23 mouse cellular contexts compared by ENCODE assay signal in the genomic region with DNA sequence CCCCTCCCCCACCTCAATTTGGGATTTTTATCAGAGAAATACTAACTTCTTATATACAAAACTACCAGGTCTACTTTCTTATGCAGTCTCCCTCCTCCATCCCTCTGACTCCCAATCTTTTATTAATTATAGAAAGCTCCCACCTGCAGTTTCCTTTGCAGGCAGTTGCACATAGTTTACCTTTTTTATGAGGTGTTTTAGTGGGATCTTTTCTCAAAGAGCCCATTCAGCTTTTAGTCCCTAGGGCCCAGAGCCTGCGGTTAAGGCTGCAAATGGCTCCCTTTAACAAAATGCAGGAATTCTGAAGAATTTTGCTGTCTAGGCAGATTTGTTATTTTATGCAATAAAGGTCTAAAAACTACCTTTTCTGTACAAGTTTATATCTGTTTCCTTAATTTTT.
DNase-seq lines count a peak whose midpoint lies in the region; ATAC-seq and TF ChIP-seq lines count a peak whose summit lies in the region.
"Had no signal": no experiment of that assay in that cellular context is flagged by ENCODE, and none has a peak within 500 bp of the region (broad histone marks: within the 10 kb centered on the region; RNA-seq: fewer than 3 reads in every experiment).

No protein-coding gene starts in this region.

- H3K4me2 ChIP-seq in intestine, postnatal 0 days (replicated peaks; ENCODE audit: low read depth): 0 out of 2 replicates have a peak overlapping the region, but pooled peaks have one; percentile 6
- no peak overlapping the region for H3K4me2 ChIP-seq in intestine, embryonic 15.5 days (replicated peaks)
- no peak overlapping the region for H3K4me2 ChIP-seq in lung, embryonic 15.5 days
- no peak overlapping the region for H3K4me2 ChIP-seq in embryonic facial prominence, embryonic 13.5 days
- no peak overlapping the region for H3K4me2 ChIP-seq in limb, embryonic 11.5 days (ENCODE audit: low read depth, severe bottlenecking)
- H3K4me2 ChIP-seq: heart, embryonic 15.5 days had no signal

- H3K9ac ChIP-seq in intestine, postnatal 0 days (ENCODE audit: low read depth, low read length): no peak overlapping the region
- H3K9ac ChIP-seq in intestine, embryonic 15.5 days: no peak overlapping the region
- H3K9ac ChIP-seq in lung, embryonic 15.5 days: no peak overlapping the region
- no peak overlapping the region for H3K9ac ChIP-seq in embryonic facial prominence, embryonic 13.5 days
- no peak overlapping the region for H3K9ac ChIP-seq in limb, embryonic 11.5 days (ENCODE audit: low read length)
- H3K9ac ChIP-seq: heart, embryonic 15.5 days; liver, postnatal 0 days had no signal

- ATAC-seq in intestine, postnatal 0 days: no peak
- no peak for ATAC-seq in intestine, embryonic 15.5 days
- ATAC-seq in lung, embryonic 15.5 days (ENCODE audit: borderline replicate concordance, extremely low read depth, low FRiP score, low TSS enrichment): no peak
- ATAC-seq in embryonic facial prominence, embryonic 13.5 days (ENCODE audit: insufficient number of reproducible peaks, insufficient read depth, low FRiP score, low TSS enrichment, low read depth): no peak
- ATAC-seq in limb, embryonic 11.5 days (ENCODE audit: insufficient number of reproducible peaks, low FRiP score, low TSS enrichment, low read depth): peak; percentile 71
- ATAC-seq: forebrain, embryonic 14.5 days; hindbrain, postnatal 0 days; liver, postnatal 0 days; midbrain, embryonic 16.5 days had no signal

- H3K27me3 ChIP-seq in intestine, postnatal 0 days (replicated peaks; ENCODE audit: control insufficient read depth, insufficient read depth, low read length): no peaks in the 10 kb centered on the region
- H3K27me3 ChIP-seq in intestine, embryonic 15.5 days (replicated peaks): no peaks in the 10 kb centered on the region
- no peaks in the 10 kb centered on the region for H3K27me3 ChIP-seq in lung, embryonic 15.5 days
- H3K27me3 ChIP-seq in embryonic facial prominence, embryonic 13.5 days: no peaks in the 10 kb centered on the region
- no peaks in the 10 kb centered on the region for H3K27me3 ChIP-seq in limb, embryonic 11.5 days (ENCODE audit: control insufficient read depth, insufficient read depth, low read length)
- H3K27me3 ChIP-seq: CH12.LX; heart, embryonic 15.5 days had no signal

- 97% methylated on average over 1 of the region's 1 CpGs for WGBS in intestine, postnatal 0 days
- 87% methylated on average over 1 of the region's 1 CpGs for WGBS in intestine, embryonic 15.5 days
- WGBS in lung, embryonic 15.5 days: 95% methylated on average over 1 of the region's 1 CpGs
- 71% methylated on average over 1 of the region's 1 CpGs for WGBS in embryonic facial prominence, embryonic 13.5 days
- WGBS in limb, embryonic 11.5 days: 28% methylated on average over 1 of the region's 1 CpGs

- no peak overlapping the region for H3K27ac ChIP-seq in intestine, postnatal 0 days (ENCODE audit: low read depth, low read length)
- no peak overlapping the region for H3K27ac ChIP-seq in intestine, embryonic 15.5 days
- H3K27ac ChIP-seq in lung, embryonic 15.5 days: peak overlapping the region; percentile 70; the same call in 1 of the 2 replicates
- peak overlapping the region; percentile 68; the same call in 1 of the 2 replicates for H3K27ac ChIP-seq in embryonic facial prominence, embryonic 13.5 days
- peak overlapping the region; percentile 94 for H3K27ac ChIP-seq in limb, embryonic 11.5 days (replicated peaks; ENCODE audit: low read depth, low read length)
- H3K27ac ChIP-seq: heart, adult 2 months; heart, embryonic 15.5 days; hindbrain, postnatal 0 days had no signal

- TF ChIP-seq CTCF in intestine, postnatal 0 days (IDR thresholded peaks at IDR 0.05; ENCODE audit: low read depth): no peak

- no peak overlapping the region for H3K4me3 ChIP-seq in intestine, postnatal 0 days (ENCODE audit: low read depth, low read length)
- H3K4me3 ChIP-seq in intestine, embryonic 15.5 days (replicated peaks): no peak overlapping the region
- H3K4me3 ChIP-seq in lung, embryonic 15.5 days: no peak overlapping the region
- H3K4me3 ChIP-seq in embryonic facial prominence, embryonic 13.5 days: no peak overlapping the region
- H3K4me3 ChIP-seq in limb, embryonic 11.5 days (ENCODE audit: low read depth, low read length): no peak overlapping the region
- H3K4me3 ChIP-seq: erythroblast, embryonic 14.5 days; heart, adult 2 months; heart, embryonic 15.5 days had no signal

- peaks cover 8% of the 10 kb centered on the region; the same call in 1 of the 2 replicates for H3K4me1 ChIP-seq in intestine, postnatal 0 days (replicated peaks; ENCODE audit: control insufficient read depth, insufficient read depth, low read length)
- peaks cover 11% of the 10 kb centered on the region for H3K4me1 ChIP-seq in intestine, embryonic 15.5 days (replicated peaks)
- H3K4me1 ChIP-seq in lung, embryonic 15.5 days: peaks cover 23% of the 10 kb centered on the region
- peaks cover 28% of the 10 kb centered on the region for H3K4me1 ChIP-seq in embryonic facial prominence, embryonic 13.5 days
- peaks cover 33% of the 10 kb centered on the region for H3K4me1 ChIP-seq in limb, embryonic 11.5 days (ENCODE audit: control insufficient read depth, insufficient read depth, low read length)

- DNase-seq in lung, postnatal 10 days: no peak
- DNase-seq in limb, embryonic 11.5 days (ENCODE audit: low spot score): peak; percentile 54
- DNase-seq in c-Kit-positive CD71-positive TER-119-positive erythroid progenitor cells, embryonic 14.5 days (ENCODE audit: low spot score): no peak
- DNase-seq in thymus, postnatal 36 days: no peak
- DNase-seq: adrenal gland, postnatal 25 days; cerebellum, adult 11-12 months; cerebellum, postnatal 25 days; embryo, embryonic 11 days; gastrocnemius, postnatal 14 days; heart, adult 2 months; heart, postnatal 4 days; liver, postnatal 0 days; right cerebral cortex, postnatal 25 days had no signal

- no peaks in the 10 kb centered on the region for H3K9me3 ChIP-seq in intestine, postnatal 0 days (ENCODE audit: control insufficient read depth)
- no peaks in the 10 kb centered on the region for H3K9me3 ChIP-seq in intestine, embryonic 15.5 days
- no peaks in the 10 kb centered on the region for H3K9me3 ChIP-seq in lung, embryonic 15.5 days
- H3K9me3 ChIP-seq in embryonic facial prominence, embryonic 13.5 days: no peaks in the 10 kb centered on the region
- H3K9me3 ChIP-seq in limb, embryonic 11.5 days (ENCODE audit: control insufficient read depth, low read length): no peaks in the 10 kb centered on the region
- H3K9me3 ChIP-seq: heart, embryonic 15.5 days had no signal

- H3K36me3 ChIP-seq in intestine, postnatal 0 days (ENCODE audit: control insufficient read depth, insufficient read depth): peaks cover 46% of the 10 kb centered on the region
- peaks cover 28% of the 10 kb centered on the region for H3K36me3 ChIP-seq in intestine, embryonic 15.5 days
- peaks cover 31% of the 10 kb centered on the region for H3K36me3 ChIP-seq in lung, embryonic 15.5 days
- peaks cover 72% of the 10 kb centered on the region for H3K36me3 ChIP-seq in embryonic facial prominence, embryonic 13.5 days
- H3K36me3 ChIP-seq in limb, embryonic 11.5 days (ENCODE audit: control insufficient read depth, insufficient read depth, low read length): peaks cover 17% of the 10 kb centered on the region

Comparison
In these comparisons a context has a peak if more than half of its experiments do, and no peak if none do; other contexts are left out.
1. H3K27ac ChIP-seq: peak in lung, embryonic 15.5 days (single experiment), embryonic facial prominence, embryonic 13.5 days (single experiment) and limb, embryonic 11.5 days (single experiment); none in intestine, postnatal 0 days (single experiment) and intestine, embryonic 15.5 days (single experiment).